Mouse (Mus musculus): ENCODE data around the gene Ric8b.
A peak's percentile ranks its signal among the peaks of the same experiment; 100 is the strongest.

The Ric8b gene

DNA sequence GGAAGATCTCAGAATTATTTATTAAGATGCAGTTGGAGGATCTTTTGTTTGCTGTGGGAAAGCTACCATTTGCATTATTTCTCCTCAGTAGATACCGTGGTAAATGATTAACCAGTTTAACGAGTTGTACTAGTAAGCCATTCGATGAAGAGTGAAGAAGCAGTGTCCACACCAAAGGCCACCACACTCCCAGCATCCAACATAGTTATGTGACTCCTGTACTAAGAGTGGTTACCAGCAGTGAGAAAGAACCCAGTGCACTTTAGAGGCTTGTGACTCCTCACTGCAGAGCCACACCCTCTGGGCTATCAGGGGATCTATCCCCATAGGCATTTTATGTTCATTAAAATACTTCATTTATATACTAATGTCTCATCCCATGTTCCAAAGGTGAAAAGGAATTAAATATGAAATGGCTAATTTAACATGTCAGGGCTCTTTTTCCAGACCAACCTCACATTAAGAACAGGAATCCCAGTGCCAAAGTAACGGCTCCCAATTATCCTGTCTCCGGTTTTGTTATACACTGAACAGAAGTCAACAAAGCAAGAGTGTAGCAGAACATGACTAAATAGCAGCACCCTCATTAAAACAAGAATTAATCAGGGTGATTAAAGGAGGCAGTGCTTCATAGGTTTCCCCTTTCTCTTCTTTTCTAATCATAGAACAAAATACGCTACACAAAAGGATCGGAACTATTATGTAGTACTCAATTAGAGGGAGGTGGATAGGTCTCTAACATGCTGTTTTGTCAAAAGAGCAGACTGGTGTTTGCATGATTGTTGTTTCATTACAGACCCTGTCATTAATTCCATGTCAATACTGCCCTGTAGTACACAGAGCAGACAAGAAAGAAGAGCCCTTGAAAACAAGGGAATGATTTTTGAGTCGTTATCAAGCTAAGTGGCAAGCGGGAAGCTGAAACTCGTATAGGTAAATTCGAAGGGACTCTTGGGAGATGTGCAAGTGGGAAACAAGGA, 90.7 kb downstream of the Ric8b start:
- no peak for DNase-seq

- DNase-seq, result no peak
These were observed 93.7 kb downstream of the Ric8b start for GRCm38 (mm10) chr10:85011066-85011465.

- peak; percentile 13 to 43 for DNase-seq
These were observed 96.0 kb downstream of the Ric8b start for GRCm38 (mm10) chr10:85013464-85013863.

GRCm38 (mm10) chr10:85013924-85014428, 96.6 kb downstream of the Ric8b start:
- no peak for DNase-seq

DNA sequence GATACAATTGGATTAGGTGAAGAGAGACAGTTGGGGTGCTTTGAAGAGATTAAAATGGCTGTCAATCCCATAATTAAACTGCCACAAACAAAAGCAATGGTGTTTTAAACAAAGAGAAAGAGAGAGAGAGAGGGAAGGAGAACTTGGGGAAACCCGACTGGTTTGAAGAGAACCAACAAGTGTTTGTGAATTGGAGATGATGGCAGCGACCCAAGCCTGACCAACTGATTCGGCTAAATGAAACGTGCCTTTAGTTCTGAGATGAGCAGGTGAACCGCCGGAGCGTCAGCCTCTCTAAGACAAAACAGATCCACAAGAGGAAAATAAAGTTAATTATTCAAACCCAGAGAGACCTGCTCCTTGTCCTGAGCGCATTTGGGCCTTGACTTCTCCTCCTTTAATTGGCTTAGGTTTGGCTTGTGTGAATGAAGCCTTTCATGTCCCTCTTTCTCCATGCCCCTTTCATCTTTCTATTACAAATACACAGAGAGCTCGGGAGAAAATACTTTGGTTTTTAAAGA, 97.1 kb downstream of the Ric8b start:
- DNase-seq, result no peak

GRCm38 (mm10) chr10:85022647-85023312, 105.4 kb downstream of the Ric8b start:
- no peak for DNase-seq

GRCm38 (mm10) chr10:85023313-85023666, 105.9 kb downstream of the Ric8b start:
- DNase-seq, result no peak

DNA sequence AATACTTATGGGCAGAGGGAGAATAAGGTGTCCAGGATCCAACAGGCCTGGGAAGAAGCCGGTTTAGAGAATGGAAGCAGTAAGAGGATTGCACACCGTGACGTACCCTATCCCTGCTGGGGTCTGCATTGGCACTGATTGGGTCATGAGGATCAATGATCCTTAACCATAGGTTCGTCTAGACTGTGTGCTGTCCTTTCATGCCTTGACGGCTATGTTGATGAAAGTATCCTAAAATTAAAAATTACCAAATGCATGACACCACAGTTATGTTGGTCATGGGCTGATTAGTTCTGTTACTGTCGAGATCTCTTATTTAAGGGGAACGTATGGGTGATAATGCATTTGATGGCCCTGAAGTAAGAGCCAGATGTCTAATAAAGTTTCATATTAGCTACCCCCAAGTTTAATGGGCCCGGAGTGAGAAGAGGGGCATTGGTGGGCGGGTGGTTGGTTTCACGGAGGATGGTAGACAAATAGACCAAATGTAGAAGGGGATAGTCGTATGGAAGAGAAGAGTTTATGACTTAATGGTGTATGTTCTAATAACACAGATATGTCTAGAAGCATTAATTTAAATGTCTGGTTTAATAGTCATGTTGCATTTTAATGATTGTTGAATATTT, 108.5 kb downstream of the Ric8b start:
- DNase-seq, result no peak

DNA sequence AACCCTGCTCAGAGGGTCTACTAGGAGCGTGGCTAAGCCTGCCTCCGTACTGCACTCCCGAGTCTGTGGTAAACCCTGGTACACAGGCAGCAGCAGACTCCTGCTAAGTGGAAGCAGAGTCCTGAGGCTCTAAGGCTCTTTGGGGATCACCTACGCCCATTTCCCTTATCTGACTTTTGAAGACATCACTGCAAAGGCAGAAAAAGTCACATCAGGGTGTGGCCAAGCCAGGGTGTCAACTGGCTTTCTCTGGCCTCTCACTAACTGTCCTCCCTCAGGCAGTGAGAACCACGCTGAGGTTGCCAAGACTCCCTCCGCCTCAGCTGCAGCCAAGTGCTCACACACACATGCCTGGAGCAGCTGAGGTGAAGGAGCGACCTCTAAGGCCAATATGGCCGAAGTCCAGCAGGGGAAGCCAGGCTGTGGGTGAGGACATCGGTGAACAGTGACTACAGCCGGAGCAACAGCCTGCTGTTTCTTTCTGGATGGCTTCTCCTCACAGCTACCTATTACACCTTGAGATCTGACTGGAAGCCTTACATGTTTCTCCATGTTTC, 110.3 kb downstream of the Ric8b start:
- no peak for DNase-seq

- DNase-seq, result no peak
These were observed 117.8 kb downstream of the Ric8b start for GRCm38 (mm10) chr10:85035131-85035725.

GRCm38 (mm10) chr10:85038147-85038546, 120.7 kb downstream of the Ric8b start:
- DNase-seq, result no peak

GRCm38 (mm10) chr10:85038852-85039251, 121.4 kb downstream of the Ric8b start:
- DNase-seq, result no peak

DNA sequence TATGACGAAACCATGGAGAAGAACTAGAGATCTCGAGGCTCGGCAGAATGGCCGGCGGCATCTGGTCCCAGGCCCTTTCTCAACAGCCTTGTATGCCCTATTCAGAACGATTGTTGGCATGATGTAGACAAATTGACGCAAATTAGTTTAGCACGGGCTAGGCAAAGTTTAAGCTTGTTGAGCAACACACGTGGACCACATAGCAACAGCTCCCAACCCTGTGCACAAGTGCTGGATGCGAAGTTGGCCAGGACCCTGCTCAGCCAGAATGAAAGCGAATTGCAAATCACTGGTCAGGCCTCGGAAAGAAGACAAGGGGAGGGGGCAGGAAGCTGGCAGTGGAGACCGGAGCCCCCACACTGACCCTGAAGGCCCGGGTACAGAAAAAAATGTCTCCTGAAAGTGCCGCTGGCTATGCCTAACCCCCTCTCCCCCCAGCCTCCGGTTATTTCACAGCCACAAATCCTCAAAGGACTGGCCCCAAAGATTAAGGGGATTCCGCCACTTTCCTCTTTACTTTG, 126.8 kb downstream of the Ric8b start:
- no peak for DNase-seq

DNA sequence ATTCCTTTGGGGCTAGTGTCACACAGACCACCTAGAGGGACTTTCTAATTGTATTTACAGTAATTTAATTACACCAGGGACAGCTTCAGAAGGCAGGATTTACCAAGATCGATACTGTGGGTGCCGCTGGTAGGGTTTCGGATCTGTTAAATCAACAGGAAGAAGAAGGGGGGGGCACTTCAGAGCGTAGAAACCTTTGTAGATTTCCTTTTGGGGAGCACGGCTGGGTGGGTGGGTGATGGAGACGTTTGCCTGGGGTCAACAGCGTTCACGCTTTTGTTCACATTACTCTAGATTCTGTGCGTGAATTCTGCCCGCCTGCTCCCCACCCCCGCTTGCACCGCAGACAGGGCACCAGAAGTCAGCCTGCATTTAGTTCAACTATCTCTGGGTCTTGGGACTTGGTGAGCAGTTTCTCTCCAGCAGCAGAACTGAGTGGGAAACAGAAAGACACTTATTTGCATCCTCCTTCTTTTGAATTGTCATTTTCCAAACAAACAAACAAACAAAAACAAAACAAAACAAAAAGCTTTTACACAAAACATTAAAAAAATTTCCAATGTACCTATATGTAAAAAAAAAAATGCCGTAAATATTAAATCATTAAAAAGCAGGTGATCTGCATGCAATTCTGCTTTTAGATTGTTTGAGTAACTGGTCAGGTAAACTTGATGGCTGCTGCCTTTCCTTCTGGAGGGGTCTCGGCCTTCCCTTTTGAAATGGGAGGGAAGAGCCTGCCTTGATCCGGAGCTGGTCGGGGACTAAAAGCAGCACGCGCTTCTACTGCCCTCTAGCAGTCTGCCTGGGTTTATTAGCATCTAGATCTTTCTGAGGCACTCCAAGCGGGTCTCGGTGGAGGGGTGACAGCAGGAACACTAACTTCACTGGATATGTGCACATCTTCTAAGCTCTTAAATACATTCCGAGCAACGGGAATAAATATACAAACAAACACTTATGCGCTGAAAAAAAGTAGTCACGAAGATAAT, 127.6 kb downstream of the Ric8b start:
- DNase-seq, result peak in 1 of 2 experiments; percentile 26

DNA sequence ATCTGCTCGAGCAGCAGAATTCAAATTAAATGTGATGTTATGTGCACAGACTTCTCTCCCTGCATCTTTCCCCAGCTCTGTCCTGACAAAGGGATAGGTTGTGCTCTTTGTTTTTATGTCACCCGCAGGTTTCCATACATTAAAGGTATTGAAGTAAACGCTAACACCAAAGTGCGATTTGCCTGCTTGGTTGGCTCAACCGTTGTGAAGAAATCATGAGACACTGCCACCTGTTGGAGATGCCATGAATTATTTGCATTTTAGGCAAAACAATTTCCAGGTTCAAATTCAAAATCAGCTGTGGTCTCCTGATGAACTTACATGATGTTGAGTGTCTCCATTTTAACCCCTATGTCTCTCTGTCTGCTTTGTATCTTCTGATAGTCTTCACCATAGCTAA, 129.2 kb downstream of the Ric8b start:
- DNase-seq, result peak in 1 of 2 experiments; percentile 18

DNA sequence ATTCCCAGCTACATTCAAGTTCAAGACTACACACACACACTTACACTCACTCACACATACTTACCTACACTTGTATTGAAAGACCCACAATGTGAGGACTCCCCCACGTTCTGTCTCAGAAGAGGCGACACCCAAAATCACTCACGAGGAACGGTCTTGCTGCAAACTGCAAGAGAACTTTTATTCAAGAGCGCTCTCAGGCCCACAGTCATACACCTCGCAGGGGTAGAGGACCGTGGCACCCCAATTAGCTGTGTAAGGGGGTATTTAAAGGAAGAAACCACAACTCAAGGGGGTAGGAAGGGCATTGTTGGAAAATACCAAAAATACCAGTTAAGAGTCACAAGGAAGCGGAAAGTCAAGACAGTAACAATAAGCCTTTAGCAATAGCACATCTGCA, 130.6 kb downstream of the Ric8b start:
- DNase-seq, result no peak

DNA sequence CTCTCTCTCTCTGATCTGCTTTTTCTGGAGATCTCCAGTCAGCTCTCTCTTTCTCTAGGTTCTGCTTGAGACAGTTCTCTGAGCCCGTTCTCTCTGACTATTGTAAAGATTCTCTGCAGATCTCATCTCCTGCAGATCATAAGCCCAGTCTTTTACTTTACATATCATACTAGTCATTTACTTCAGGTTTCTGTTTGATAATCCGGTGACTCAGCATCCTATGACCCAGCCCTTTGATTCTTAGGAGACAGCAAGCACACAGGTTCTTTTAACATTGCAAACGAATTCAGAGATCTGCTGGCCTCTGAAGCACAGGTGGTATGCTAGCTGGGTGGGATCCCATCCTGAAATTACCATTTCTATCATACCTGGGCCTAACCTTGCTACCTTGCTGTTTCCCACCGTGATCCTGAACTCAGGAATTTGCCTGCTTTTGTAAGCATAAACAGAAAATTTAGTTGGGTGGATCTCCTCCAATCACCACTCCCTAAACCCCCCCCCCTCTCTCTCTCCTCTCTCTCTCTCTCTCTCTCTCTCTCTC, 133.3 kb downstream of the Ric8b start:
- no peak for DNase-seq

GRCm38 (mm10) chr10:85052451-85052850, 135.0 kb downstream of the Ric8b start:
- DNase-seq, result no peak

DNA sequence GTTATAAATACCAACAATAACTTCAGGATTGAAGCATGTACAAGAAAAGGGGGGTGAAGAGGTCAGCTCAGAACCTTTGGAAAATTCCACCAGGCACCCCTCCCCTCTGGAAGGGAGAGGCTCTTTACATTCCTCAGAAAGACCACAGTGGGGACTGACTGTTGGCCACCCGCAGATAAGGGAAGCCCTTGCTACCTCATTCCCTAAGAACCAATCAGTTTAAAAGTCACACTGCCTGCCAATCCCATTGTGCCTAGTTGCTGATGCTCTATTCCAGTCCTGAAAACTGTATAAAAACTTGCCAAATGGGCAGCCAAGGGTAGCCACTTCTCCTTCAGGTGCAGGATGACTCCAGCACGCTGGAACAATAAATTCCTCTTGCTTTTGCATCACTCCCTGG, 137.5 kb downstream of the Ric8b start:
- DNase-seq, result no peak

Data from spleen, adult 18-20 months (tissue).